Mouse (Mus musculus) neural tube, embryonic 15.5 days (tissue): ENCODE data around the gene Gm20873. TPM values are rescaled to one million over a fixed set of nuclear protein-coding genes. Genes with fewer than 3 reads are reported as not detected.
"Not testable (repeated sequence)": the region's sequence is repeated elsewhere in the genome, so short reads cannot be mapped to it uniquely, and the experiment has no call there.

Experiments
- ATAC-seq: fragments of 200-750 bp; cut with Nextera tagmentation; 2 replicates; pipeline ENCODE4 v1.8.0; 2017; ENCODE audit warnings: mild to moderate bottlenecking, moderate TSS enrichment, moderate library complexity; ENCODE audit not compliant: low FRiP score
- H3K27ac ChIP-seq: fragments of 300-500 bp; sonication (generic); replicated peaks from 2 replicates; pipeline ENCODE4 v1.5.1; 2015; ENCODE audit warnings: mild to moderate bottlenecking, inconsistent platforms
- H3K27me3 ChIP-seq: fragments of 300-500 bp; sonication (generic); replicated peaks from 2 replicates; pipeline ENCODE4 v1.6.1; 2015; ENCODE audit warnings: inconsistent platforms
- H3K36me3 ChIP-seq: fragments of 300-500 bp; sonication (generic); 2 replicates; pipeline ENCODE4 v1.6.1; 2015; ENCODE audit warnings: inconsistent platforms
- H3K4me1 ChIP-seq: fragments of 300-500 bp; sonication (generic); 2 replicates; pipeline ENCODE4 v1.6.1; 2015; ENCODE audit warnings: inconsistent platforms
- H3K4me2 ChIP-seq: fragments of 300-500 bp; sonication (generic); 2 replicates; pipeline ENCODE4 v1.6.1; 2015; ENCODE audit warnings: inconsistent platforms, mild to moderate bottlenecking, moderate library complexity
- H3K4me3 ChIP-seq: fragments of 300-500 bp; sonication (generic); replicated peaks from 2 replicates; pipeline ENCODE4 v1.5.1; 2015; ENCODE audit warnings: mild to moderate bottlenecking, inconsistent platforms
- H3K9ac ChIP-seq: fragments of 300-500 bp; sonication (generic); replicated peaks from 2 replicates; pipeline ENCODE4 v1.6.1; 2015; ENCODE audit warnings: mild to moderate bottlenecking, inconsistent platforms
- H3K9me3 ChIP-seq: fragments of 300-500 bp; sonication (generic); replicated peaks from 2 replicates; pipeline ENCODE4 v1.6.1; 2016; ENCODE audit warnings: inconsistent platforms
- WGBS: fragments of 180-500 bp; shearing (Covaris S2); methylation state at CpG from one replicate; pipeline ENCODE4 v1.1.7; 2015; ENCODE audit warnings: mixed read lengths; 5-methylcytosine and 5-hydroxymethylcytosine counted together
- polyA plus RNA-seq: library from polyadenylated mRNA; unstranded; fragments of >200 nt; fragmentation: Nextera tagmentation; extraction: Ambion mirVana; gene quantifications from 2 replicates; pipeline ENCODE4 v1.2.1, GENCODE M21; 2015

Gm20873 gene
- polyA plus RNA-seq = not detected in 2 replicates

GRCm38 (mm10) chrY:6266798-6267197 is at the start of gene Gm20873:
Gene Gm20873, plus strand, starts transcription at chrY:6267098.
- not testable (repeated sequence) for H3K27me3 ChIP-seq, H3K9ac ChIP-seq, H3K36me3 ChIP-seq, H3K4me2 ChIP-seq, H3K4me3 ChIP-seq, H3K27ac ChIP-seq, H3K9me3 ChIP-seq, ATAC-seq, H3K4me1 ChIP-seq

GRCm38 (mm10) chrY:6237895-6238294 is 29.0 kb upstream of the Gm20873 start, which contains the start of gene Gm21746:
Gene Gm21746, minus strand, starts transcription at chrY:6237995.
- not testable (repeated sequence) for H3K4me3 ChIP-seq, H3K9ac ChIP-seq, H3K36me3 ChIP-seq, ATAC-seq, H3K9me3 ChIP-seq, H3K27me3 ChIP-seq, H3K4me2 ChIP-seq, H3K27ac ChIP-seq, H3K4me1 ChIP-seq
- WGBS = 77% methylated on average over 2 of the region's 3 CpGs

Other genes with a start within 250 kb of the Gm20873 start
- not detected in 2 replicates for gene Gm21746, start 29.1 kb upstream of the Gm20873 start, polyA plus RNA-seq